8 mouse cellular contexts compared by ENCODE assay signal in the genomic region with DNA sequence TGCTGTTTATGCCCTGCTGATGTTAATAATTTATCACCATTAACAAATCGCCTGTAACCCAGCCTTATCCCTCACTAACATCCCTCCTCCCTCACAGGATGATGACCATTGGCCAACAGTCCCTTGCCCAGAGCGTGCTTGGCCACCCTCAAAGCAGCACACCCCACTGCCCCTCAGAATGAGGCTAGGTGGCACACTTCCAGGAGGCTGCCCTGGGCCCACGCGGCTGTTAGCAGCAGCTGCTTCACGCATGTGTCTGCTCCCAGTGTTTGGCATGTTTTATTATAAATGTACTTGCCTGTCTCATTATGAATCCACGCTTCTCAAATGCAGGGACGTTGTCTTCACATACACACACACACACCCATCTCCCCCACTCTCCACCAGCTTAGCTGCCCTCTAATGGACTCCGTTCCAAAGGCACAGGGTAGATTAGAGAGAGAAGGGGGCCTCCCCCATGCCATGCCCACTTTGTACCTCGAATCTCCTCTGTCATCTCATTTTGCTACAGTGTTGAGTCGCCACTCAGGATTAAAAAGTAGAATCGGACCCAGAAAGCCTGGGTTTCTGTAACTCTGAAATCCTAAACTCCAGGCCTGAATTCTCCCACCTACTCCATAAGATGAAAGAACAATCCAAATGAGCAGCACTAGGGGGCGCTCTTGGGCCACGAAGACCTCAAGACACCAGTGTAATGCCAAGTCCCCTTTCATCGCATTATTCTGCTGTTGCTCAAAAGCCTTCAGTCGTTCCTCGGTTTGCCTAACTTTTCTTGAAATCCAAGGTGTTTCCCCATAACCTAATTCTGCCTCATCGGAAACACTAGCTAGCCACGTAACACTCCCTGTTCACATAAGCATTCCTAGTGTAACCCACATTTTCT. TPM values are rescaled to one million over a fixed set of nuclear protein-coding genes. Genes with fewer than 3 reads are reported as not detected.
DNase-seq lines count a peak whose midpoint lies in the region; ATAC-seq lines count a peak whose summit lies in the region.

No protein-coding gene starts in this region.

- no peak overlapping the region for H3K4me2 ChIP-seq in embryonic facial prominence, embryonic 11.5 days (ENCODE audit: low read depth, low read length)
- H3K4me2 ChIP-seq in limb, embryonic 11.5 days (ENCODE audit: low read depth, severe bottlenecking), result peak overlapping the region; percentile 25; the same call in 1 of the 2 replicates
- peak overlapping the region; percentile 16; the same call in 1 of the 2 replicates for H3K4me2 ChIP-seq in midbrain, embryonic 15.5 days

- H3K4me3 ChIP-seq in embryonic facial prominence, embryonic 11.5 days (ENCODE audit: low read depth, low read length), result no peak overlapping the region
- no peak overlapping the region for H3K4me3 ChIP-seq in limb, embryonic 11.5 days (ENCODE audit: low read depth, low read length)
- H3K4me3 ChIP-seq in midbrain, embryonic 15.5 days, result no peak overlapping the region

- 36% methylated on average over 18 of the region's 18 CpGs for WGBS in embryonic facial prominence, embryonic 11.5 days
- WGBS in limb, embryonic 11.5 days, result 34% methylated on average over 18 of the region's 18 CpGs
- WGBS in midbrain, embryonic 15.5 days, result 29% methylated on average over 18 of the region's 18 CpGs

- H3K27ac ChIP-seq in embryonic facial prominence, embryonic 11.5 days (replicated peaks; ENCODE audit: low read depth, low read length), result no peak overlapping the region
- no peak overlapping the region for H3K27ac ChIP-seq in limb, embryonic 11.5 days (replicated peaks; ENCODE audit: low read depth, low read length)
- H3K27ac ChIP-seq in midbrain, embryonic 15.5 days, result no peak overlapping the region

- H3K4me1 ChIP-seq in embryonic facial prominence, embryonic 11.5 days (ENCODE audit: control insufficient read depth, insufficient read depth, low read length), result peaks cover 3% of the 10 kb centered on the region
- H3K4me1 ChIP-seq in limb, embryonic 11.5 days (ENCODE audit: control insufficient read depth, insufficient read depth, low read length), result peaks cover 19% of the 10 kb centered on the region
- H3K4me1 ChIP-seq in midbrain, embryonic 15.5 days, result peaks cover 21% of the 10 kb centered on the region

- H3K9me3 ChIP-seq in embryonic facial prominence, embryonic 11.5 days (replicated peaks; ENCODE audit: control insufficient read depth, low read length), result no peaks in the 10 kb centered on the region
- no peaks in the 10 kb centered on the region for H3K9me3 ChIP-seq in limb, embryonic 11.5 days (ENCODE audit: control insufficient read depth, low read length)
- H3K9me3 ChIP-seq in midbrain, embryonic 15.5 days, result no peaks in the 10 kb centered on the region

- peak; percentile 89 to 90 for DNase-seq in B cell, adult 2 months
- peak; percentile 83 for DNase-seq in adrenal gland, postnatal 25 days
- peak; percentile 93 for DNase-seq in embryonic facial prominence, embryonic 11.5 days (ENCODE audit: low spot score)
- peak; percentile 91 for DNase-seq in kidney, adult 18-20 months
- DNase-seq in limb, embryonic 11.5 days (ENCODE audit: low spot score), result peak; percentile 93
- DNase-seq in splenic B cell, adult 2 months (ENCODE audit: low read depth, low spot score), result peak; percentile 90

- H3K9ac ChIP-seq in embryonic facial prominence, embryonic 11.5 days (replicated peaks; ENCODE audit: low read length), result no peak overlapping the region
- no peak overlapping the region for H3K9ac ChIP-seq in limb, embryonic 11.5 days (ENCODE audit: low read length)
- no peak overlapping the region for H3K9ac ChIP-seq in midbrain, embryonic 15.5 days

- no peaks in the 10 kb centered on the region for H3K36me3 ChIP-seq in embryonic facial prominence, embryonic 11.5 days (replicated peaks; ENCODE audit: control insufficient read depth, insufficient read depth, low read depth, low read length)
- H3K36me3 ChIP-seq in limb, embryonic 11.5 days (ENCODE audit: control insufficient read depth, insufficient read depth, low read length), result no peaks in the 10 kb centered on the region
- no peaks in the 10 kb centered on the region for H3K36me3 ChIP-seq in midbrain, embryonic 15.5 days (replicated peaks)
- H3K36me3 ChIP-seq in splenic B cell, adult 2 months (ENCODE audit: control insufficient read depth, insufficient read depth, low read length, poor library complexity, severe bottlenecking), result no peaks in the 10 kb centered on the region

- no peaks in the 10 kb centered on the region for H3K27me3 ChIP-seq in embryonic facial prominence, embryonic 11.5 days (ENCODE audit: control insufficient read depth, insufficient read depth, low read length)
- no peaks in the 10 kb centered on the region for H3K27me3 ChIP-seq in limb, embryonic 11.5 days (ENCODE audit: control insufficient read depth, insufficient read depth, low read length)
- H3K27me3 ChIP-seq in midbrain, embryonic 15.5 days (replicated peaks), result peaks cover 4% of the 10 kb centered on the region; the same call in 1 of the 2 replicates
- no peaks in the 10 kb centered on the region for H3K27me3 ChIP-seq in splenic B cell, adult 2 months (ENCODE audit: control insufficient read depth, insufficient read depth, low read length, poor library complexity, severe bottlenecking)

- no peak for ATAC-seq in embryonic facial prominence, embryonic 11.5 days (replicated peaks; ENCODE audit: insufficient number of reproducible peaks, low FRiP score, low TSS enrichment, low read depth)
- ATAC-seq in granulocyte monocyte progenitor cell, adult 5-6 weeks (replicated peaks; ENCODE audit: poor library complexity, severe bottlenecking), result peak; percentile 56
- no peak for ATAC-seq in limb, embryonic 11.5 days (ENCODE audit: insufficient number of reproducible peaks, low FRiP score, low TSS enrichment, low read depth)
- ATAC-seq in midbrain, embryonic 15.5 days (replicated peaks), result 0 out of 2 replicates have a peak, but pooled peaks have one; percentile 63

RNA-seq across cellular contexts. Expression of a gene that starts 8.5 kb away (rescaled TPM):
- total RNA-seq in adrenal gland, postnatal 25 days (2021), result 32.2 and 32.9 TPM in 2 replicates
- 18.3 and 20.1 TPM in 2 replicates for polyA plus RNA-seq in embryonic facial prominence, embryonic 11.5 days (2014; fragmentation: Nextera tagmentation; extraction: Ambion mirVana)
- not detected in 2 replicates for total RNA-seq in granulocyte monocyte progenitor cell, adult 5-6 weeks (2014; fragmentation: Nextera tagmentation)
- total RNA-seq in granulocyte monocyte progenitor cell, adult 5-6 weeks (2017), result 0.47 and 1.7 TPM in 2 replicates
- 12.7 and 13.4 TPM in 2 replicates for polyA plus RNA-seq in limb, embryonic 11.5 days (2014; fragmentation: Nextera tagmentation; extraction: Ambion mirVana)
- 11.7 and 11.9 TPM in 2 replicates for polyA plus RNA-seq in midbrain, embryonic 15.5 days (2015; fragmentation: Nextera tagmentation; extraction: Ambion mirVana)

RNA-seq across cellular contexts. Expression of a gene that starts 12.5 kb away (rescaled TPM):
- total RNA-seq in adrenal gland, postnatal 25 days (2021), result 30.3 and 36.4 TPM in 2 replicates
- 59.5 and 65.9 TPM in 2 replicates for polyA plus RNA-seq in embryonic facial prominence, embryonic 11.5 days (2014; fragmentation: Nextera tagmentation; extraction: Ambion mirVana)
- 44.9 and 55.6 TPM in 2 replicates for total RNA-seq in granulocyte monocyte progenitor cell, adult 5-6 weeks (2014; fragmentation: Nextera tagmentation)
- 17.8 and 19.3 TPM in 2 replicates for total RNA-seq in granulocyte monocyte progenitor cell, adult 5-6 weeks (2017)
- polyA plus RNA-seq in limb, embryonic 11.5 days (2014; fragmentation: Nextera tagmentation; extraction: Ambion mirVana), result 76.6 and 77.3 TPM in 2 replicates
- 29.2 and 32.4 TPM in 2 replicates for polyA plus RNA-seq in midbrain, embryonic 15.5 days (2015; fragmentation: Nextera tagmentation; extraction: Ambion mirVana)

RNA-seq across cellular contexts. Expression of a gene that starts 12.5 kb away (rescaled TPM):
- total RNA-seq in adrenal gland, postnatal 25 days (2021), result 0.82 and 1.5 TPM in 2 replicates
- 0.08 TPM in 1 of 2 replicates, not detected in the other for polyA plus RNA-seq in embryonic facial prominence, embryonic 11.5 days (2014; fragmentation: Nextera tagmentation; extraction: Ambion mirVana)
- not detected in 2 replicates for total RNA-seq in granulocyte monocyte progenitor cell, adult 5-6 weeks (2014; fragmentation: Nextera tagmentation)
- not detected in 2 replicates for total RNA-seq in granulocyte monocyte progenitor cell, adult 5-6 weeks (2017)
- 0.10 TPM in 1 of 2 replicates, not detected in the other for polyA plus RNA-seq in limb, embryonic 11.5 days (2014; fragmentation: Nextera tagmentation; extraction: Ambion mirVana)
- polyA plus RNA-seq in midbrain, embryonic 15.5 days (2015; fragmentation: Nextera tagmentation; extraction: Ambion mirVana), result 0.13 and 0.25 TPM in 2 replicates

RNA-seq across cellular contexts. Expression of a gene that starts 18.7 kb away (rescaled TPM):
- 9.9 and 10.9 TPM in 2 replicates for total RNA-seq in adrenal gland, postnatal 25 days (2021)
- 0.53 and 0.56 TPM in 2 replicates for polyA plus RNA-seq in embryonic facial prominence, embryonic 11.5 days (2014; fragmentation: Nextera tagmentation; extraction: Ambion mirVana)
- not detected in 2 replicates for total RNA-seq in granulocyte monocyte progenitor cell, adult 5-6 weeks (2014; fragmentation: Nextera tagmentation)
- not detected in 2 replicates for total RNA-seq in granulocyte monocyte progenitor cell, adult 5-6 weeks (2017)
- polyA plus RNA-seq in limb, embryonic 11.5 days (2014; fragmentation: Nextera tagmentation; extraction: Ambion mirVana), result 0.40 and 0.45 TPM in 2 replicates
- polyA plus RNA-seq in midbrain, embryonic 15.5 days (2015; fragmentation: Nextera tagmentation; extraction: Ambion mirVana), result 2.9 and 4.1 TPM in 2 replicates

RNA-seq across cellular contexts. Expression of a gene that starts 24.3 kb away (rescaled TPM):
- not detected in 2 replicates for total RNA-seq in adrenal gland, postnatal 25 days (2021)
- 0.17 and 0.32 TPM in 2 replicates for polyA plus RNA-seq in embryonic facial prominence, embryonic 11.5 days (2014; fragmentation: Nextera tagmentation; extraction: Ambion mirVana)
- not detected in 2 replicates for total RNA-seq in granulocyte monocyte progenitor cell, adult 5-6 weeks (2014; fragmentation: Nextera tagmentation)
- total RNA-seq in granulocyte monocyte progenitor cell, adult 5-6 weeks (2017), result 0.15 TPM in 1 of 2 replicates, not detected in the other
- 0.13 TPM in 1 of 2 replicates, not detected in the other for polyA plus RNA-seq in limb, embryonic 11.5 days (2014; fragmentation: Nextera tagmentation; extraction: Ambion mirVana)
- polyA plus RNA-seq in midbrain, embryonic 15.5 days (2015; fragmentation: Nextera tagmentation; extraction: Ambion mirVana), result 0.08 and 0.13 TPM in 2 replicates

Comparison
In these comparisons a context has a peak if more than half of its experiments do, and no peak if none do; other contexts are left out.
1. ATAC-seq: peak in granulocyte monocyte progenitor cell, adult 5-6 weeks (single experiment) and midbrain, embryonic 15.5 days (single experiment); none in embryonic facial prominence, embryonic 11.5 days (single experiment) and limb, embryonic 11.5 days (single experiment).
2. Peak in every context shown above with its lines, with median percentiles within 50 percentile points of each other: DNase-seq.